Mouse (Mus musculus): ENCODE data around the gene Ppp2r5a.

DNA sequence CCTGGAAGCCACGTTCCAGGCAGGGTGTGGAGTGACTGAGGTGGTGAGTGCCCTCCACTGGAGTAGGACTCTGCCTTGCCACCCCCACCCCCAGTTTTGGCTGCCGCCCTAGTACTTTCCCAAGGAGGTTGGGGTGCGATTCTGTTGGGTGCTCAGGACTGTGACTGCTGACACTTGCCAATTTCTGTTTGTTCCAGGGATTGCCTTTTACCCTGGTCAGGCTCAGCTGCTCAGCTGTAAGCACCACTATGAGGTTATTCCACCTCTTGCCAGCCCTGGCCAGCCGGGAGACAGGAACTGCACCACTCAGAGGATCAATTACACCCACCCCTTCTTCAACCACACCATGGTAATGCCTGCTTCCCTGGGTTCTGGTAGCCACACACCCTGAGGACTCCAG is 62.5 kb downstream of the Ppp2r5a start:
- TF ChIP-seq POLR2A (IDR thresholded peaks at IDR 0.05; ENCODE audit: low read depth, low read length) (no peak), NELFE (IDR thresholded peaks at IDR 0.05; ENCODE audit: low read depth, low read length) (no peak), MXI1 (IDR thresholded peaks at IDR 0.05; ENCODE audit: low read depth, low read length) (no peak), CTCF (conservative IDR thresholded peaks at IDR 0.05 in 1 of 2, IDR thresholded peaks at IDR 0.05 in 1 of 2; ENCODE audit: low read depth in 2 of 2, low read length in 2 of 2) (no peak), POLR2AphosphoS2 (IDR thresholded peaks at IDR 0.05; ENCODE audit: low read depth, low read length) (no peak), MAX (IDR thresholded peaks at IDR 0.05; ENCODE audit: low read length) (no peak), CHD1 (IDR thresholded peaks at IDR 0.05; ENCODE audit: low read depth, low read length) (no peak), CHD2 (IDR thresholded peaks at IDR 0.05; ENCODE audit: low read length) (no peak), USF1 (IDR thresholded peaks at IDR 0.05; ENCODE audit: low read depth, low read length) (no peak), ZC3H11A (IDR thresholded peaks at IDR 0.05; ENCODE audit: low read depth, low read length) (no peak), TCF12 (IDR thresholded peaks at IDR 0.05; ENCODE audit: low read depth, low read length) (no peak), ETS1 (conservative IDR thresholded peaks at IDR 0.05; ENCODE audit: low read depth, low read length) (no peak), EP300 (IDR thresholded peaks at IDR 0.05; ENCODE audit: low read length) (no peak)

Measured in CH12.LX (cell line).